Mouse (Mus musculus): ENCODE measurements around the gene Gm5148. TPM values are rescaled to one million over a fixed set of nuclear protein-coding genes. Genes with fewer than 3 reads are reported as not detected.

The Gm5148 gene
- total RNA-seq (2017): 35.9 and 44.8 TPM in 2 replicates

GRCm38 (mm10) chr3:37724171-37724804 is at the start of gene Gm5148:
TSS of gene Gm5148 (minus strand) at chr3:37724490.
- ATAC-seq (replicated peaks in 1 of 2; ENCODE audit: insufficient read depth in 1 of 2, low FRiP score in 2 of 2, low TSS enrichment in 1 of 2, low read depth in 1 of 2, poor library complexity in 2 of 2, severe bottlenecking in 2 of 2): peak; percentile 5 to 33; a peak in 2 of 4 replicates

- no peak for ATAC-seq (replicated peaks in 1 of 2; ENCODE audit: insufficient read depth in 1 of 2, low FRiP score in 2 of 2, low TSS enrichment in 1 of 2, low read depth in 1 of 2, poor library complexity in 2 of 2, severe bottlenecking in 2 of 2)
Measured at GRCm38 (mm10) chr3:37770951-37771350, 46.7 kb upstream of the Gm5148 start.

GRCm38 (mm10) chr3:37769268-37769756 is 45.0 kb upstream of the Gm5148 start:
- ATAC-seq (replicated peaks in 1 of 2; ENCODE audit: insufficient read depth in 1 of 2, low FRiP score in 2 of 2, low TSS enrichment in 1 of 2, low read depth in 1 of 2, poor library complexity in 2 of 2, severe bottlenecking in 2 of 2): peak; percentile 89 to 96

GRCm38 (mm10) chr3:37767147-37768015 is 43.1 kb upstream of the Gm5148 start:
- ATAC-seq (replicated peaks in 1 of 2; ENCODE audit: insufficient read depth in 1 of 2, low FRiP score in 2 of 2, low TSS enrichment in 1 of 2, low read depth in 1 of 2, poor library complexity in 2 of 2, severe bottlenecking in 2 of 2): no peak

GRCm38 (mm10) chr3:37766628-37767027 is 42.3 kb upstream of the Gm5148 start:
- no peak for ATAC-seq (replicated peaks in 1 of 2; ENCODE audit: insufficient read depth in 1 of 2, low FRiP score in 2 of 2, low TSS enrichment in 1 of 2, low read depth in 1 of 2, poor library complexity in 2 of 2, severe bottlenecking in 2 of 2)

GRCm38 (mm10) chr3:37765971-37766370 is 41.7 kb upstream of the Gm5148 start:
- ATAC-seq (replicated peaks in 1 of 2; ENCODE audit: insufficient read depth in 1 of 2, low FRiP score in 2 of 2, low TSS enrichment in 1 of 2, low read depth in 1 of 2, poor library complexity in 2 of 2, severe bottlenecking in 2 of 2): no peak

- no peak for ATAC-seq (replicated peaks in 1 of 2; ENCODE audit: insufficient read depth in 1 of 2, low FRiP score in 2 of 2, low TSS enrichment in 1 of 2, low read depth in 1 of 2, poor library complexity in 2 of 2, severe bottlenecking in 2 of 2)
Measured at GRCm38 (mm10) chr3:37765275-37765674, 41.0 kb upstream of the Gm5148 start.

- peak; percentile 58 to 66; a peak in 3 of 4 replicates for ATAC-seq (replicated peaks in 1 of 2; ENCODE audit: insufficient read depth in 1 of 2, low FRiP score in 2 of 2, low TSS enrichment in 1 of 2, low read depth in 1 of 2, poor library complexity in 2 of 2, severe bottlenecking in 2 of 2)
Measured at GRCm38 (mm10) chr3:37762303-37762702, 38.0 kb upstream of the Gm5148 start.

GRCm38 (mm10) chr3:37761741-37762140 is 37.5 kb upstream of the Gm5148 start:
- no peak for ATAC-seq (replicated peaks in 1 of 2; ENCODE audit: insufficient read depth in 1 of 2, low FRiP score in 2 of 2, low TSS enrichment in 1 of 2, low read depth in 1 of 2, poor library complexity in 2 of 2, severe bottlenecking in 2 of 2)

GRCm38 (mm10) chr3:37760866-37761265 is 36.6 kb upstream of the Gm5148 start:
- peak; percentile 26 to 27; a peak in 2 of 4 replicates for ATAC-seq (replicated peaks in 1 of 2; ENCODE audit: insufficient read depth in 1 of 2, low FRiP score in 2 of 2, low TSS enrichment in 1 of 2, low read depth in 1 of 2, poor library complexity in 2 of 2, severe bottlenecking in 2 of 2)

GRCm38 (mm10) chr3:37758611-37759322 is 34.5 kb upstream of the Gm5148 start:
- ATAC-seq (replicated peaks in 1 of 2; ENCODE audit: insufficient read depth in 1 of 2, low FRiP score in 2 of 2, low TSS enrichment in 1 of 2, low read depth in 1 of 2, poor library complexity in 2 of 2, severe bottlenecking in 2 of 2): no peak

GRCm38 (mm10) chr3:37758124-37758523 is 33.8 kb upstream of the Gm5148 start:
- peak; percentile 28 to 54; a peak in 2 of 4 replicates for ATAC-seq (replicated peaks in 1 of 2; ENCODE audit: insufficient read depth in 1 of 2, low FRiP score in 2 of 2, low TSS enrichment in 1 of 2, low read depth in 1 of 2, poor library complexity in 2 of 2, severe bottlenecking in 2 of 2)

- ATAC-seq (replicated peaks in 1 of 2; ENCODE audit: insufficient read depth in 1 of 2, low FRiP score in 2 of 2, low TSS enrichment in 1 of 2, low read depth in 1 of 2, poor library complexity in 2 of 2, severe bottlenecking in 2 of 2): no peak
Measured at GRCm38 (mm10) chr3:37757613-37758012, 33.3 kb upstream of the Gm5148 start.

GRCm38 (mm10) chr3:37756005-37756404 is 31.7 kb upstream of the Gm5148 start:
- no peak for ATAC-seq (replicated peaks in 1 of 2; ENCODE audit: insufficient read depth in 1 of 2, low FRiP score in 2 of 2, low TSS enrichment in 1 of 2, low read depth in 1 of 2, poor library complexity in 2 of 2, severe bottlenecking in 2 of 2)

GRCm38 (mm10) chr3:37754639-37755038 is 30.3 kb upstream of the Gm5148 start:
- ATAC-seq (replicated peaks in 1 of 2; ENCODE audit: insufficient read depth in 1 of 2, low FRiP score in 2 of 2, low TSS enrichment in 1 of 2, low read depth in 1 of 2, poor library complexity in 2 of 2, severe bottlenecking in 2 of 2): no peak

GRCm38 (mm10) chr3:37753148-37753547 is 28.9 kb upstream of the Gm5148 start:
- no peak for ATAC-seq (replicated peaks in 1 of 2; ENCODE audit: insufficient read depth in 1 of 2, low FRiP score in 2 of 2, low TSS enrichment in 1 of 2, low read depth in 1 of 2, poor library complexity in 2 of 2, severe bottlenecking in 2 of 2)

GRCm38 (mm10) chr3:37748002-37748733 is 23.9 kb upstream of the Gm5148 start:
- ATAC-seq (replicated peaks in 1 of 2; ENCODE audit: insufficient read depth in 1 of 2, low FRiP score in 2 of 2, low TSS enrichment in 1 of 2, low read depth in 1 of 2, poor library complexity in 2 of 2, severe bottlenecking in 2 of 2): peak; percentile 78 to 86
